Comparison of ENCODE assay signal across 19 mouse cellular contexts in the genomic region with DNA sequence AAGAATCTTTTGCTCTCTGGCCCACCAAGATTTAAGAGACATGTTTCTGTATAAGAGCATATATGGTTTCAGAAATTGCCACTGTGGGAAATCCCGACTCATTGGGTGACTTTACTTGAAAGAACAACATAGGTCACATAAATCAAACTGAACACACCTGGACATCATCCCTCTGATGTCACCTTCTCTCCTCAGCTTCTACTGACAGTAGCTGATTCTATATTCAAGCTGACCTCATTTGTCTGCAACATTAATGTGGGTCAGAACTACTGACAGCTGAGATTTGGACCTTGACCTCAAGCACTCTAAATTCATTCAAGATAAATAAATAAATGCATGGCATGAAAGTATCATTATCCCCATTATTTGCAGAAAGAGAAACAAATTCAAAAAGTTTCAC.
"Had no signal": no experiment of that assay in that cellular context is flagged by ENCODE, and none has a peak within 500 bp of the region (broad histone marks: within the 10 kb centered on the region; RNA-seq: fewer than 3 reads in every experiment).

No protein-coding gene starts in this region.

- H3K36me3 ChIP-seq: heart, embryonic 12.5 days; hindbrain, embryonic 13.5 days; hindbrain, embryonic 15.5 days; kidney, embryonic 15.5 days; limb, embryonic 10.5 days; limb, embryonic 12.5 days; liver, embryonic 12.5 days had no signal

- DNase-seq: gastrocnemius, postnatal 14 days; gastrocnemius, postnatal 36 days; heart, adult 11 months; heart, adult 2 months; heart, postnatal 36 days; kidney, adult 11 months; layer of hippocampus, postnatal 36 days; liver had no signal

- H3K27me3 ChIP-seq: heart, embryonic 12.5 days; hindbrain, embryonic 13.5 days; hindbrain, embryonic 15.5 days; kidney, embryonic 15.5 days; limb, embryonic 12.5 days; liver, embryonic 12.5 days had no signal

- H3K4me2 ChIP-seq: heart, embryonic 12.5 days; hindbrain, embryonic 13.5 days; hindbrain, embryonic 15.5 days; kidney, embryonic 15.5 days; limb, embryonic 12.5 days; liver, embryonic 12.5 days had no signal

- ATAC-seq: liver, embryonic 12.5 days had no signal

- H3K4me3 ChIP-seq: heart, adult 2 months; heart, embryonic 12.5 days; hindbrain, embryonic 13.5 days; hindbrain, embryonic 15.5 days; kidney, embryonic 15.5 days; limb, embryonic 10.5 days; limb, embryonic 12.5 days; liver, embryonic 12.5 days had no signal

- H3K9me3 ChIP-seq: heart, embryonic 12.5 days; hindbrain, embryonic 13.5 days; hindbrain, embryonic 15.5 days; kidney, embryonic 15.5 days; limb, embryonic 10.5 days; limb, embryonic 12.5 days; liver, embryonic 12.5 days had no signal

- H3K27ac ChIP-seq: heart, adult 2 months; hindbrain, embryonic 13.5 days; hindbrain, embryonic 15.5 days; hindbrain, postnatal 0 days; kidney, embryonic 15.5 days; kidney, postnatal 0 days; limb, embryonic 10.5 days; limb, embryonic 12.5 days; liver, embryonic 12.5 days; liver, embryonic 14.5 days had no signal

- H3K4me1 ChIP-seq: hindbrain, embryonic 13.5 days; hindbrain, embryonic 15.5 days; limb, embryonic 10.5 days; liver, embryonic 12.5 days had no signal

- H3K9ac ChIP-seq: forebrain, postnatal 0 days; heart, embryonic 12.5 days; hindbrain, embryonic 13.5 days; hindbrain, embryonic 15.5 days; kidney, embryonic 15.5 days; limb, embryonic 12.5 days; liver, embryonic 12.5 days; liver, embryonic 14.5 days had no signal
